Mouse (Mus musculus): Measurements from ENCODE around the gene Tcaim. TPM values are rescaled to one million over a fixed set of nuclear protein-coding genes. Genes with fewer than 3 reads are reported as not detected.

Gene Tcaim
- polyA plus RNA-seq, 1 experiment from 2014 or later: 6.5 TPM

DNA sequence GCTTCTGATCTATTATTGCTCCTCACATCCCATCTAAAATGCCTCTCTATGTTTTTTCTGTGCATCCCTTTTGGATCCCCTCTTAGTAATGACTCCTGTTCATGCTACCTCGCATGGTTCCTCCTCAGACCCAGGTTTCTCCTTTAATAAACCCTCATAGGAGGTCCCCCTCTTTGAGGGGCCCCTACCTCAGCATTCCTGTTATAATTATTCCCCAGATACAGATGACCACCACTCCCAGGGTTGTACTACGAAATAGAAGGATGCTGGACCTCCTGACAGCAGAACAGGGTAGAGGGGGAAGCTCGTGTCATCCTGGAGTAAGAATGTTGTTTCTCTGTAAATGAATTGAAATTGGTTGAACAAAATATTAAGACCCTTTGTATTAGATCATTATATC lies 80.0 kb downstream of the Tcaim start, which contains the start of gene Zkscan7:
Gene Zkscan7, plus strand, starts transcription at position 301 of the 400 bp plus-strand sequence.
- H3K27ac ChIP-seq: no peak within 1 kb of the TSS

More for the DNA sequence above, 80.0 kb downstream of the Tcaim start, which contains the start of gene Zkscan7:
- H3K4me2 ChIP-seq: peak within 1 kb of the TSS; percentile 71
- no peaks in the 10 kb centered on the region for H3K27me3 ChIP-seq
- 82% methylated on average over 3 of the region's 3 CpGs for WGBS
- peaks cover 6% of the 10 kb centered on the region; the same call in 1 of the 2 replicates for H3K4me1 ChIP-seq (replicated peaks)
- no peak within 1 kb of the TSS for H3K9ac ChIP-seq (replicated peaks)
- H3K36me3 ChIP-seq: peaks cover 14% of the 10 kb centered on the region; the same call in 1 of the 2 replicates
- 0 out of 2 replicates have a peak, but pooled peaks cover 6% of the 10 kb centered on the region for H3K9me3 ChIP-seq
- H3K4me3 ChIP-seq (replicated peaks): peak within 1 kb of the TSS; percentile 76
- no peak for ATAC-seq (ENCODE audit: insufficient number of reproducible peaks, insufficient read depth, low FRiP score, low TSS enrichment, low read depth)

Other genes starting within 250 kb of the Tcaim start
- gene Topaz1, start 58.2 kb upstream of the Tcaim start, polyA plus RNA-seq (2016; fragmentation: Nextera tagmentation; extraction: Ambion mirVana): not detected in 2 replicates
- 0.49 and 0.71 TPM in 2 replicates for gene Gm35549, start 38.5 kb downstream of the Tcaim start, polyA plus RNA-seq (2016; fragmentation: Nextera tagmentation; extraction: Ambion mirVana)
- gene Zfp445, start 60.5 kb downstream of the Tcaim start, polyA plus RNA-seq (2016; fragmentation: Nextera tagmentation; extraction: Ambion mirVana): 107 and 109 TPM in 2 replicates
- gene Zkscan7, start 80.1 kb downstream of the Tcaim start, polyA plus RNA-seq (2016; fragmentation: Nextera tagmentation; extraction: Ambion mirVana): 4.1 and 4.8 TPM in 2 replicates
- gene Zfp105, start 117.5 kb downstream of the Tcaim start, polyA plus RNA-seq (2016; fragmentation: Nextera tagmentation; extraction: Ambion mirVana): 34.4 and 35.8 TPM in 2 replicates
- gene 1110059G10Rik, start 145.5 kb downstream of the Tcaim start, polyA plus RNA-seq (2016; fragmentation: Nextera tagmentation; extraction: Ambion mirVana): 32.7 and 34.8 TPM in 2 replicates
- 75.4 and 86.7 TPM in 2 replicates for gene Kif15, start 145.5 kb downstream of the Tcaim start, polyA plus RNA-seq (2016; fragmentation: Nextera tagmentation; extraction: Ambion mirVana)
- gene Tmem42, start 215.8 kb downstream of the Tcaim start, polyA plus RNA-seq (2016; fragmentation: Nextera tagmentation; extraction: Ambion mirVana): 15.9 and 19.5 TPM in 2 replicates
- 0.47 and 0.51 TPM in 2 replicates for gene Tgm4, start 229.2 kb downstream of the Tcaim start, polyA plus RNA-seq (2016; fragmentation: Nextera tagmentation; extraction: Ambion mirVana)

Measured in limb, embryonic 12.5 days (tissue).